Mouse (Mus musculus): ENCODE results near the gene Tmem136. TPM values are rescaled to one million over a fixed set of nuclear protein-coding genes. Genes with fewer than 3 reads are reported as not detected.
A peak's percentile ranks its signal among the peaks of the same experiment; 100 is the strongest.

The Tmem136 gene
- polyA plus RNA-seq, 1 experiment from 2014 or later, result 1.6 TPM

- peak; percentile 17; the same call in 1 of the 2 replicates for ATAC-seq
- Histone ChIP-seq H3K9me3 (ENCODE audit: control insufficient read depth) (no peaks in the 10 kb centered on the region), H3K9ac (ENCODE audit: low read depth, low read length) (peak overlapping the region; percentile 89; the same call in 1 of the 2 replicates), H3K4me3 (ENCODE audit: low read depth, low read length) (peak overlapping the region; percentile 80), H3K4me2 (replicated peaks; ENCODE audit: low read depth) (peak overlapping the region; percentile 78), H3K36me3 (ENCODE audit: control insufficient read depth, insufficient read depth) (peaks cover 5% of the 10 kb centered on the region; the same call in 1 of the 2 replicates), H3K27ac (ENCODE audit: low read depth, low read length) (peak overlapping the region; percentile 92), H3K27me3 (replicated peaks; ENCODE audit: control insufficient read depth, insufficient read depth, low read length) (no peaks in the 10 kb centered on the region), H3K4me1 (replicated peaks; ENCODE audit: control insufficient read depth, insufficient read depth, low read length) (no peaks in the 10 kb centered on the region)
- WGBS, result 14% methylated on average over 22 of the region's 22 CpGs
- TF ChIP-seq CTCF (IDR thresholded peaks at IDR 0.05; ENCODE audit: low read depth), result 0 out of 2 replicates have a peak, but pooled peaks have one; percentile 1
These were observed 9.8 kb downstream of the Tmem136 start for GRCm38 (mm10) chr9:43106426-43107186.

GRCm38 (mm10) chr9:43105664-43106361 is 10.6 kb downstream of the Tmem136 start:
- H3K4me2 ChIP-seq (replicated peaks; ENCODE audit: low read depth), result peak overlapping the region; percentile 78
- H3K9me3 ChIP-seq (ENCODE audit: control insufficient read depth), result no peaks in the 10 kb centered on the region
- no peaks in the 10 kb centered on the region for H3K4me1 ChIP-seq (replicated peaks; ENCODE audit: control insufficient read depth, insufficient read depth, low read length)
- peak; percentile 87 for ATAC-seq
- under 1% methylated on average over 68 of the region's 91 CpGs for WGBS
- H3K27ac ChIP-seq (ENCODE audit: low read depth, low read length), result peak overlapping the region; percentile 92
- H3K36me3 ChIP-seq (ENCODE audit: control insufficient read depth, insufficient read depth), result no peaks in the 10 kb centered on the region
- TF ChIP-seq CTCF (IDR thresholded peaks at IDR 0.05; ENCODE audit: low read depth), result no peak
- no peaks in the 10 kb centered on the region for H3K27me3 ChIP-seq (replicated peaks; ENCODE audit: control insufficient read depth, insufficient read depth, low read length)
- H3K9ac ChIP-seq (ENCODE audit: low read depth, low read length), result peak overlapping the region; percentile 89
- peak overlapping the region; percentile 80 for H3K4me3 ChIP-seq (ENCODE audit: low read depth, low read length)

GRCm38 (mm10) chr9:43104873-43105663 is 11.3 kb downstream of the Tmem136 start:
- peak overlapping the region; percentile 80 for H3K4me3 ChIP-seq (ENCODE audit: low read depth, low read length)
- no peak; the same call in 1 of the 2 replicates for TF ChIP-seq CTCF (IDR thresholded peaks at IDR 0.05; ENCODE audit: low read depth)
- peak overlapping the region; percentile 89 for H3K9ac ChIP-seq (ENCODE audit: low read depth, low read length)
- H3K4me1 ChIP-seq (replicated peaks; ENCODE audit: control insufficient read depth, insufficient read depth, low read length), result no peaks in the 10 kb centered on the region
- H3K27ac ChIP-seq (ENCODE audit: low read depth, low read length), result peak overlapping the region; percentile 92
- no peaks in the 10 kb centered on the region for H3K36me3 ChIP-seq (ENCODE audit: control insufficient read depth, insufficient read depth)
- no peaks in the 10 kb centered on the region for H3K27me3 ChIP-seq (replicated peaks; ENCODE audit: control insufficient read depth, insufficient read depth, low read length)
- ATAC-seq, result peak; percentile 63; the same call in 1 of the 2 replicates
- H3K9me3 ChIP-seq (ENCODE audit: control insufficient read depth), result no peaks in the 10 kb centered on the region
- H3K4me2 ChIP-seq (replicated peaks; ENCODE audit: low read depth), result peak overlapping the region; percentile 78
- under 1% methylated on average over 40 of the region's 40 CpGs for WGBS

GRCm38 (mm10) chr9:43104526-43104872 is 11.9 kb downstream of the Tmem136 start:
- no peak overlapping the region for H3K27ac ChIP-seq (ENCODE audit: low read depth, low read length)
- WGBS, result 2% methylated on average over 4 of the region's 4 CpGs
- no peaks in the 10 kb centered on the region for H3K27me3 ChIP-seq (replicated peaks; ENCODE audit: control insufficient read depth, insufficient read depth, low read length)
- peak overlapping the region; percentile 78 for H3K4me2 ChIP-seq (replicated peaks; ENCODE audit: low read depth)
- peak overlapping the region; percentile 89 for H3K9ac ChIP-seq (ENCODE audit: low read depth, low read length)
- H3K36me3 ChIP-seq (ENCODE audit: control insufficient read depth, insufficient read depth), result no peaks in the 10 kb centered on the region
- TF ChIP-seq CTCF (IDR thresholded peaks at IDR 0.05; ENCODE audit: low read depth), result no peak
- ATAC-seq, result no peak
- H3K9me3 ChIP-seq (ENCODE audit: control insufficient read depth), result no peaks in the 10 kb centered on the region
- peak overlapping the region; percentile 80 for H3K4me3 ChIP-seq (ENCODE audit: low read depth, low read length)
- H3K4me1 ChIP-seq (replicated peaks; ENCODE audit: control insufficient read depth, insufficient read depth, low read length), result no peaks in the 10 kb centered on the region

GRCm38 (mm10) chr9:43103675-43104299 is 12.6 kb downstream of the Tmem136 start:
- no peak for ATAC-seq
- Histone ChIP-seq H3K27ac (ENCODE audit: low read depth, low read length) (no peak overlapping the region), H3K36me3 (ENCODE audit: control insufficient read depth, insufficient read depth) (no peaks in the 10 kb centered on the region), H3K27me3 (replicated peaks; ENCODE audit: control insufficient read depth, insufficient read depth, low read length) (no peaks in the 10 kb centered on the region), H3K4me3 (ENCODE audit: low read depth, low read length) (peak overlapping the region; percentile 80), H3K4me1 (replicated peaks; ENCODE audit: control insufficient read depth, insufficient read depth, low read length) (no peaks in the 10 kb centered on the region), H3K9ac (ENCODE audit: low read depth, low read length) (no peak overlapping the region), H3K9me3 (ENCODE audit: control insufficient read depth) (no peaks in the 10 kb centered on the region), H3K4me2 (replicated peaks; ENCODE audit: low read depth) (peak overlapping the region; percentile 78)
- no peak for TF ChIP-seq CTCF (IDR thresholded peaks at IDR 0.05; ENCODE audit: low read depth)
- 20% methylated on average over 4 of the region's 4 CpGs for WGBS
